Mouse (Mus musculus) kidney, adult 2 months (tissue): ENCODE data around the gene Krt42. TPM values are rescaled to one million over a fixed set of nuclear protein-coding genes. Genes with fewer than 3 reads are reported as not detected.

ENCODE experiments used
- DNase-seq: peaks from one replicate; pipeline ENCODE4 v3.0.0; 2021
- H3K27ac ChIP-seq: fragments of 200-500 bp; 2 replicates; pipeline ENCODE4 v1.5.1; 2012; ENCODE audit warnings: low read depth, low read length, control low read depth, inconsistent platforms; ENCODE audit not compliant: insufficient read depth
- H3K27me3 ChIP-seq: fragments of 200-500 bp; replicated peaks from 2 replicates; pipeline ENCODE4 v1.6.1; 2012; ENCODE audit warnings: mild to moderate bottlenecking, moderate library complexity, low read length, inconsistent platforms; ENCODE audit not compliant: control insufficient read depth, insufficient read depth
- H3K36me3 ChIP-seq: fragments of 200-500 bp; 2 replicates; pipeline ENCODE4 v1.6.1; 2012; ENCODE audit warnings: mild to moderate bottlenecking, moderate library complexity, low read length, inconsistent platforms; ENCODE audit not compliant: control insufficient read depth, insufficient read depth
- H3K4me1 ChIP-seq: fragments of 200-500 bp; 2 replicates; pipeline ENCODE4 v1.6.1; 2011; ENCODE audit warnings: low read length; ENCODE audit not compliant: control insufficient read depth, insufficient read depth
- H3K4me3 ChIP-seq: fragments of 200-500 bp; 2 replicates; pipeline ENCODE4 v1.5.1; 2011; ENCODE audit warnings: mild to moderate bottlenecking, low read depth, low read length, control low read depth; ENCODE audit not compliant: insufficient read depth
- CTCF ChIP-seq: fragments of 200-500 bp; conservative IDR thresholded peaks from 2 replicates; pipeline ENCODE4 v1.5.1; 2011; ENCODE audit warnings: low read depth, mild to moderate bottlenecking, control low read depth, low read length, moderate library complexity, mixed read lengths; ENCODE audit not compliant: insufficient read depth, insufficient read length
- POLR2A ChIP-seq: fragments of 200-500 bp; IDR thresholded peaks from one replicate; pipeline ENCODE4 v1.6.1; 2011; ENCODE audit warnings: low read depth, low read length, control low read depth
- WGBS: fragments of 180-500 bp; shearing (Covaris S2); methylation state at CpG from one replicate; pipeline ENCODE4 v1.1.7; 2018; 5-methylcytosine and 5-hydroxymethylcytosine counted together
- polyA plus RNA-seq: library from polyadenylated mRNA; depleted of rRNA; stranded (reverse); fragments of >200 nt; gene quantifications from 2 replicates; pipeline ENCODE4 v1.2.3, GENCODE M21; 2012

Gene Krt42
- polyA plus RNA-seq, 1 experiment = not detected

DNA sequence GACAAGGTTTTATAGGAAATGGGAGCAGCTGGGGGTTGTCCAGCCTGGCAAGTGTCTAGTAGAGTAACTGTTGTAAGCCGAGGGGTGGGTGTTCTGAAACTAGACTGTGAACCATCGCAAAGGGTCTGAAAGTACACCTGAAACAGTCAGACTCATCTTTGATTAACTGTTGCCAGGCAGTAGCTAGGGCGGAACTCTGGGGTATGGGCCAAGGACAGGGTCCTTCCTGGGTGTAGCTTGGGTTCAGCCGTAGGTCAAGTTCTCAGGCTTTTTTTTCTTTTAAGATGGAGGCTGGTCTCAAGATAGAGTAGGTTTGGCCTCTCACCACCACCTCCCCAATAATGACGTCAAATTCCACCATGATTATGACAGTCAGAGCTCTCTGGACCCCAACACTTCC is 38.2 kb upstream of the Krt42 start:
- TF ChIP-seq POLR2A (no peak), CTCF (no peak)
- Histone ChIP-seq H3K4me3 (no peak overlapping the region), H3K36me3 (no peaks in the 10 kb centered on the region), H3K27ac (no peak overlapping the region), H3K4me1 (peaks cover 7% of the 10 kb centered on the region; the same call in 1 of the 2 replicates), H3K27me3 (no peaks in the 10 kb centered on the region)
- DNase-seq = no peak
- 88% methylated on average over 5 of the region's 5 CpGs for WGBS

DNA sequence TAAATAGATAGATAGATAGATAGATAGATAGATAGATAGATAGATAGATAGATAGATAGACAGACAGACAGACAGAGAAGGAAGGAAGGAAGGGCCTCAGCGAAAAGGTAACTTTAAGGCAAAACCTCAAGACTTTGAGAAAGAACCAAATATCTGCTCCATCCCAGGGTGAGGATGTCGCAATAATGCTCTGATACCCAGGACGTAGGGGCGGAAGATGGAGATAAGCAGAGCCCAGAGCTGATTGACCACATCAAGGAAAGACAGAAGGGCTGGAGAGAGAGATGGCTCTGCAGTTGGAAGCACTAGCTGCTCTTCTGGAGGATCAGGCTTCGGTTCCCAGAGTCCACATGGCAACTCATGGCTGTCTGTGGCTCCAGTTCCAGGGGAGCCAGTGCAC is 31.6 kb upstream of the Krt42 start:
- DNase-seq = no peak
- Histone ChIP-seq H3K27me3 (no peaks in the 10 kb centered on the region), H3K36me3 (no peaks in the 10 kb centered on the region), H3K4me3 (no peak overlapping the region), H3K27ac (no peak overlapping the region), H3K4me1 (no peaks in the 10 kb centered on the region)
- 86% methylated on average over 5 of the region's 5 CpGs for WGBS
- TF ChIP-seq CTCF (no peak), POLR2A (no peak)

- H3K4me3 ChIP-seq = no peak overlapping the region
- no peak for TF ChIP-seq POLR2A
- peak; percentile 86 for TF ChIP-seq CTCF
- H3K36me3 ChIP-seq = no peaks in the 10 kb centered on the region
- 12% methylated on average over 5 of the region's 5 CpGs for WGBS
- peak; percentile 56 for DNase-seq
- no peak overlapping the region for H3K27ac ChIP-seq
- H3K27me3 ChIP-seq = no peaks in the 10 kb centered on the region
- no peaks in the 10 kb centered on the region for H3K4me1 ChIP-seq
Measured at GRCm38 (mm10) chr11:100300293-100300692, 30.6 kb upstream of the Krt42 start.

- Histone ChIP-seq H3K27me3 (no peaks in the 10 kb centered on the region), H3K4me1 (no peaks in the 10 kb centered on the region), H3K4me3 (no peak overlapping the region), H3K27ac (no peak overlapping the region), H3K36me3 (no peaks in the 10 kb centered on the region)
- peak; percentile 79 for DNase-seq
- TF ChIP-seq POLR2A (no peak), CTCF (peak; percentile 89)
- 19% methylated on average over 18 of the region's 18 CpGs for WGBS
Measured at GRCm38 (mm10) chr11:100298274-100299036, 28.8 kb upstream of the Krt42 start.

- Histone ChIP-seq H3K27me3 (no peaks in the 10 kb centered on the region), H3K4me1 (no peaks in the 10 kb centered on the region), H3K36me3 (no peaks in the 10 kb centered on the region), H3K27ac (no peak overlapping the region), H3K4me3 (no peak overlapping the region)
- 34% methylated on average over 5 of the region's 5 CpGs for WGBS
- TF ChIP-seq CTCF (peak; percentile 55), POLR2A (no peak)
- no peak for DNase-seq
Measured at GRCm38 (mm10) chr11:100297801-100298200, 28.1 kb upstream of the Krt42 start.

- WGBS = 5% methylated on average over 10 of the region's 10 CpGs
- Histone ChIP-seq H3K4me3 (no peak overlapping the region), H3K27me3 (no peaks in the 10 kb centered on the region), H3K27ac (no peak overlapping the region), H3K36me3 (no peaks in the 10 kb centered on the region), H3K4me1 (no peaks in the 10 kb centered on the region)
- TF ChIP-seq CTCF (peak; percentile 100; the same call in 1 of the 2 replicates), POLR2A (no peak)
- peak; percentile 75 for DNase-seq
Measured at GRCm38 (mm10) chr11:100295308-100295707, 25.6 kb upstream of the Krt42 start.

DNA sequence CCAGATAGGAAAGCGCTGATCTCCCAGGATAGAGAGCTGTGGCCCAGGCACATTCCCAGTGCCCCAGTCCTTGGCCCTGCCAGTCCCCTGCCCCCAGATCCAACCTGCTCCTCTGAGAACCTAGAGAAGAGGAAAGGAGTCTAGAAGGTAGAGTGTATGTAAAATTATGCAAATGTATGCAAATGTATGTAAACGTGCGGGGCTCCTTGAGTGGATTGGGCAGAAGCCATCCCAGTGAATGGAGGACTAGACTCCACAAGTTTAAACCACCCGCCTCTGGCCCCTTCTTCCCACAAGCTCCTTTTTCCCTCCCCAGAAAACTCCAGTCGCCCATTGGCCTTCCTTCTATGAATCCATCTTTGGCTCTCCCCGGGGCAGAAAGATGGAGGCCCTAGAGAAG is 23.2 kb upstream of the Krt42 start:
- Histone ChIP-seq H3K4me3 (no peak overlapping the region), H3K4me1 (no peaks in the 10 kb centered on the region), H3K27me3 (no peaks in the 10 kb centered on the region), H3K36me3 (no peaks in the 10 kb centered on the region), H3K27ac (no peak overlapping the region)
- TF ChIP-seq CTCF = no peak
- TF ChIP-seq POLR2A = no peak
- no peak for DNase-seq
- WGBS = 67% methylated on average over 6 of the region's 6 CpGs
